Mouse (Mus musculus): ENCODE data around the gene Tmem150a. TPM values are rescaled to one million over a fixed set of nuclear protein-coding genes. Genes with fewer than 3 reads are reported as not detected.

The Tmem150a gene
- polyA plus RNA-seq, 1 experiment from 2014 or later: 15.4 TPM

Other genes with a start within 250 kb of the Tmem150a start
- gene Atoh8, start 119.9 kb upstream of the Tmem150a start, polyA plus RNA-seq (2015; fragmentation: Nextera tagmentation; extraction: Ambion mirVana): 9.8 and 11.2 TPM in 2 replicates
- gene Sftpb, start 50.8 kb upstream of the Tmem150a start, polyA plus RNA-seq (2015; fragmentation: Nextera tagmentation; extraction: Ambion mirVana): 0.10 TPM in 1 of 2 replicates, not detected in the other
- gene Usp39, start 10.3 kb upstream of the Tmem150a start, polyA plus RNA-seq (2015; fragmentation: Nextera tagmentation; extraction: Ambion mirVana): 38.3 and 39.9 TPM in 2 replicates
- 25.7 and 28.2 TPM in 2 replicates for gene 0610030E20Rik, start 8.1 kb upstream of the Tmem150a start, polyA plus RNA-seq (2015; fragmentation: Nextera tagmentation; extraction: Ambion mirVana)
- gene Rnf181, start 11.5 kb downstream of the Tmem150a start, polyA plus RNA-seq (2015; fragmentation: Nextera tagmentation; extraction: Ambion mirVana): 123 and 132 TPM in 2 replicates
- 23.9 and 26.8 TPM in 2 replicates for gene Vamp5, start 25.0 kb downstream of the Tmem150a start, polyA plus RNA-seq (2015; fragmentation: Nextera tagmentation; extraction: Ambion mirVana)
- gene Vamp8, start 35.3 kb downstream of the Tmem150a start, polyA plus RNA-seq (2015; fragmentation: Nextera tagmentation; extraction: Ambion mirVana): 215 and 219 TPM in 2 replicates
- gene Ggcx, start 58.9 kb downstream of the Tmem150a start, polyA plus RNA-seq (2015; fragmentation: Nextera tagmentation; extraction: Ambion mirVana): 30.4 and 39.5 TPM in 2 replicates
- gene Mat2a, start 84.1 kb downstream of the Tmem150a start, polyA plus RNA-seq (2015; fragmentation: Nextera tagmentation; extraction: Ambion mirVana): 284 and 306 TPM in 2 replicates
- gene Sh2d6, start 166.3 kb downstream of the Tmem150a start, polyA plus RNA-seq (2015; fragmentation: Nextera tagmentation; extraction: Ambion mirVana): 0.18 and 0.22 TPM in 2 replicates
- 80.9 and 98.6 TPM in 2 replicates for gene Capg, start 188.9 kb downstream of the Tmem150a start, polyA plus RNA-seq (2015; fragmentation: Nextera tagmentation; extraction: Ambion mirVana)
- gene Elmod3, start 243.0 kb downstream of the Tmem150a start, polyA plus RNA-seq (2015; fragmentation: Nextera tagmentation; extraction: Ambion mirVana): 13.7 and 15.9 TPM in 2 replicates
- gene Retsat, start 243.0 kb downstream of the Tmem150a start, polyA plus RNA-seq (2015; fragmentation: Nextera tagmentation; extraction: Ambion mirVana): 21.5 and 22.3 TPM in 2 replicates